Mouse (Mus musculus): ENCODE data around the gene 4930579F01Rik. TPM values are rescaled to one million over a fixed set of nuclear protein-coding genes. Genes with fewer than 3 reads are reported as not detected.

4930579F01Rik gene
- polyA plus RNA-seq, 1 experiment: not detected

DNA sequence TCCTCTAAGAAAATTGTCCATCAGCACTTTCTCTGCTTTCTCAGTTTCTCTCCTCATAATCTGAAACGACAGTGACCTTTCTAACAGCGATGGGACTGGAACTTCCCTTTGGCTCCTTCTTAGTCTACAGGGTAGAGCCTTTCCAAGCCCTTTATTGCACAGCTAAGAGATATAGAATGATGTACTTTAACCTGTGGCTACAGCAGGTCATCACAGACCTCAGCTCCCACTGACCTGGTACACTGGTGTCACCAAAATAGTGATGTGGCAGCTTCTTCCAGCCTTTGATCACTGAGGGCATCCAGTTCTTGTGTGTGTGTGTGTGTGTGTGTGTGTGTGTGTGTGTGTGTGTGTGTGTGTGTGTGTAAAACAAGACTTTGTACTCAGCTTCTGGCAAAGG is 72.2 kb downstream of the 4930579F01Rik start:
- no peak for DNase-seq
- H3K27ac ChIP-seq (ENCODE audit: control insufficient read depth, insufficient read depth, low read length): no peak overlapping the region
- WGBS: 91% methylated on average over 2 of the region's 2 CpGs
- no peaks in the 10 kb centered on the region for H3K27me3 ChIP-seq (ENCODE audit: control insufficient read depth, insufficient read depth, low read length)
- H3K4me3 ChIP-seq (ENCODE audit: control insufficient read depth, insufficient read depth, low read length): no peak overlapping the region
- no peaks in the 10 kb centered on the region for H3K36me3 ChIP-seq (ENCODE audit: control insufficient read depth, insufficient read depth, low read length)
- H3K4me1 ChIP-seq (replicated peaks; ENCODE audit: control insufficient read depth, insufficient read depth, low read length): no peaks in the 10 kb centered on the region; the same call in 1 of the 2 replicates
- TF ChIP-seq CTCF (IDR thresholded peaks at IDR 0.05; ENCODE audit: borderline replicate concordance, control insufficient read depth, extremely low read depth, insufficient read depth, low read length, poor library complexity) (no peak), POLR2A (IDR thresholded peaks at IDR 0.05; ENCODE audit: control insufficient read depth, extremely low read depth, insufficient read depth, low read length, poor library complexity) (no peak)

DNA sequence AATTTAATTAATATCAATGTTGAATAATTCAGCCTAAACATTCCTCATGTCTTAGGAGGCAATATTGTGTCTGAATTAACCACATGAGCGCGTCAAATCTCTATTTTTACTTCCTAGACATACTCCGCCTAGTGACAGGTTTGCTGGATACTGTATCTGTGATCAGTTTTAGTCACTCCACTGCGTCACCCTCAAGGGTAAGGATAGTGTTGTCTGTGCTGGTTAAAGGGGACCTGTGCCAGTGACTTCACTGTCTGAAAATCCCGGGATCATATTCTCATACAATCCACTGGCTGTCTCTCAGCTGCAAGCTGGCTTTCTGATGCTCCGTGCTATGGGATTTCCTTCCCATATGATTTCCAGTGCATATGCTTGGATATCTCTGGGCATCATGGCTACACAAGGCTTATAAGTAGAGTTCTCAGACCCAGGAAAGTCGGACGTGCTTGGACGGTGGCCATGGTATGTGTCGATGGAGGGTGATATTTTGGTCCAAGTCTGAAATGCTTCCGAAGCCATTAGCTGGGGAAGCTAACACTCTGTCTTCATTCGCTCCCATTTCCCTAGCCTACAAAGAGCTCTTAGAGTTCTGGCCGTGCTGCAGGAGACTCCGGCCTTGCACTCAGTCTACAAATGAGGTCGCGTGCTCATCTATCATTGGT is 74.0 kb downstream of the 4930579F01Rik start:
- Histone ChIP-seq H3K4me3 (ENCODE audit: control insufficient read depth, insufficient read depth, low read length) (no peak overlapping the region), H3K27me3 (ENCODE audit: control insufficient read depth, insufficient read depth, low read length) (no peaks in the 10 kb centered on the region), H3K36me3 (ENCODE audit: control insufficient read depth, insufficient read depth, low read length) (no peaks in the 10 kb centered on the region), H3K4me1 (replicated peaks; ENCODE audit: control insufficient read depth, insufficient read depth, low read length) (no peaks in the 10 kb centered on the region; the same call in 1 of the 2 replicates), H3K27ac (ENCODE audit: control insufficient read depth, insufficient read depth, low read length) (no peak overlapping the region)
- no peak for DNase-seq
- WGBS: 95% methylated on average over 16 of the region's 16 CpGs
- TF ChIP-seq CTCF (IDR thresholded peaks at IDR 0.05; ENCODE audit: borderline replicate concordance, control insufficient read depth, extremely low read depth, insufficient read depth, low read length, poor library complexity) (no peak), POLR2A (IDR thresholded peaks at IDR 0.05; ENCODE audit: control insufficient read depth, extremely low read depth, insufficient read depth, low read length, poor library complexity) (no peak)

DNA sequence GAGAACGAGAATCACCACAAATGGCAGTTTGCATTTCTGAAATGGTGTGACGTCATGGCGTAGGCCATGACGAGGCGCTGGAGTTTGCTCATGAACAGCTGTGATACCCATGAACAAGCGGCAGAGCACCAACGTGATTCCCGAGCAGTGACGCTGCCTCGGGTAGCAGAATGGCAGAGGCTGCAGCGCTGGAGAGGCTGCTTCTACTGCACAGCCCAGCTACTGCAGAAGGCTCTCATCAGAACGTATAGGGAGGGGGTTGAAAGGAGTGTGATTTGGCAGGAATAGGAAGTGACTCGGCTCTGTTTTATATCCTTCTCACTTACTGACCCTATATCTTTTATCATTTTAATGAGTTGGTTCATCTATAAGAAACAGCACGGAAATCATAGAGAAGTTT is 74.8 kb downstream of the 4930579F01Rik start:
- DNase-seq: no peak
- H3K27ac ChIP-seq (ENCODE audit: control insufficient read depth, insufficient read depth, low read length): no peak overlapping the region

DNA sequence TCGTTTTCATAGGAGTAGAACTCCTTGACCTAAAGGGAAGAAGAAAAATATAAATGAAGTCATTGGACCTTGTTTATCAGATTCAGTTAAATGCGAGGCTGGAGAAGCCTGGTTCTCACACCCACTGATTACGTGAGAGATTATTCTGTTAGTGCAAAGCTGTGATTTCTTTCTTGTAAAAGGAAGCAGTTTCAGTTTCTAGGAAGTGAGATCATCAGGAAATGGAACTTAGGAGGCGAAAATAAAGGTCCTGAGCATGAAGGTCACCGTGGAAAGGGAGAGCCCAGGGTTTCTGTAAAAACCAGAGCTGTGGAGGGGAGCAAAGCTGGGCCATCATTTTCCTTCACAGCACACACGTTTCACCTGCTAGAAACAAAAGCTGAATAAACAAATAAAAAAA is 75.2 kb downstream of the 4930579F01Rik start:
- DNase-seq: no peak

More for the DNA sequence above, 74.8 kb downstream of the 4930579F01Rik start:
- Histone ChIP-seq H3K27me3 (ENCODE audit: control insufficient read depth, insufficient read depth, low read length) (no peaks in the 10 kb centered on the region), H3K4me3 (ENCODE audit: control insufficient read depth, insufficient read depth, low read length) (no peak overlapping the region), H3K4me1 (replicated peaks; ENCODE audit: control insufficient read depth, insufficient read depth, low read length) (no peaks in the 10 kb centered on the region; the same call in 1 of the 2 replicates), H3K36me3 (ENCODE audit: control insufficient read depth, insufficient read depth, low read length) (no peaks in the 10 kb centered on the region)
- TF ChIP-seq CTCF (IDR thresholded peaks at IDR 0.05; ENCODE audit: borderline replicate concordance, control insufficient read depth, extremely low read depth, insufficient read depth, low read length, poor library complexity): no peak
- TF ChIP-seq POLR2A (IDR thresholded peaks at IDR 0.05; ENCODE audit: control insufficient read depth, extremely low read depth, insufficient read depth, low read length, poor library complexity): no peak
- 58% methylated on average over 14 of the region's 14 CpGs for WGBS

DNA sequence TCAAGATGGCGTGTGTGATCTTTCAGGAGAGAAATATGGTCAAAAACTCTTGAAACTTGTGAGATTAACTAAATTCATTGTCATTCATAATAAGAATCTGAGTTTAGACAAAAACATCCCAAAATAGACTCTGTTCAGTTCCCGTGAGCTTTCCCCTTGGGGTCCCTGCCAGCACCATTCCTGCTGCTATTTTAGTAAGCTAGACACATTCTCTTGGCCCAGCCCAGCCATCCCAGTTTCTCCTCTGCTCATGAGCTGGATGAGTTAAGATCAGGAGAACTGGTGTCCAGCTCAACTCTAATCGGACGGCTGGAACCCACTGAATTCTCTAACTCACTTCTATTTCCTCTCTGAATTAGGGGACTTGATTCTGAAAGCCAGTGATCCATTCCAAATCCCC is 76.8 kb downstream of the 4930579F01Rik start:
- H3K4me3 ChIP-seq (ENCODE audit: control insufficient read depth, insufficient read depth, low read length): no peak overlapping the region
- H3K27ac ChIP-seq (ENCODE audit: control insufficient read depth, insufficient read depth, low read length): no peak overlapping the region
- 99% methylated on average over 4 of the region's 4 CpGs for WGBS
- no peaks in the 10 kb centered on the region for H3K27me3 ChIP-seq (ENCODE audit: control insufficient read depth, insufficient read depth, low read length)
- H3K4me1 ChIP-seq (replicated peaks; ENCODE audit: control insufficient read depth, insufficient read depth, low read length): no peaks in the 10 kb centered on the region; the same call in 1 of the 2 replicates
- no peaks in the 10 kb centered on the region for H3K36me3 ChIP-seq (ENCODE audit: control insufficient read depth, insufficient read depth, low read length)
- TF ChIP-seq POLR2A (IDR thresholded peaks at IDR 0.05; ENCODE audit: control insufficient read depth, extremely low read depth, insufficient read depth, low read length, poor library complexity) (no peak), CTCF (IDR thresholded peaks at IDR 0.05; ENCODE audit: borderline replicate concordance, control insufficient read depth, extremely low read depth, insufficient read depth, low read length, poor library complexity) (no peak)
- no peak for DNase-seq

More for the DNA sequence above, 75.2 kb downstream of the 4930579F01Rik start:
- H3K27ac ChIP-seq (ENCODE audit: control insufficient read depth, insufficient read depth, low read length): no peak overlapping the region
- no peaks in the 10 kb centered on the region; the same call in 1 of the 2 replicates for H3K4me1 ChIP-seq (replicated peaks; ENCODE audit: control insufficient read depth, insufficient read depth, low read length)
- H3K4me3 ChIP-seq (ENCODE audit: control insufficient read depth, insufficient read depth, low read length): no peak overlapping the region
- TF ChIP-seq CTCF (IDR thresholded peaks at IDR 0.05; ENCODE audit: borderline replicate concordance, control insufficient read depth, extremely low read depth, insufficient read depth, low read length, poor library complexity): no peak
- no peak for TF ChIP-seq POLR2A (IDR thresholded peaks at IDR 0.05; ENCODE audit: control insufficient read depth, extremely low read depth, insufficient read depth, low read length, poor library complexity)
- WGBS: 73% methylated on average over 6 of the region's 6 CpGs
- no peaks in the 10 kb centered on the region for H3K36me3 ChIP-seq (ENCODE audit: control insufficient read depth, insufficient read depth, low read length)
- no peaks in the 10 kb centered on the region for H3K27me3 ChIP-seq (ENCODE audit: control insufficient read depth, insufficient read depth, low read length)

DNA sequence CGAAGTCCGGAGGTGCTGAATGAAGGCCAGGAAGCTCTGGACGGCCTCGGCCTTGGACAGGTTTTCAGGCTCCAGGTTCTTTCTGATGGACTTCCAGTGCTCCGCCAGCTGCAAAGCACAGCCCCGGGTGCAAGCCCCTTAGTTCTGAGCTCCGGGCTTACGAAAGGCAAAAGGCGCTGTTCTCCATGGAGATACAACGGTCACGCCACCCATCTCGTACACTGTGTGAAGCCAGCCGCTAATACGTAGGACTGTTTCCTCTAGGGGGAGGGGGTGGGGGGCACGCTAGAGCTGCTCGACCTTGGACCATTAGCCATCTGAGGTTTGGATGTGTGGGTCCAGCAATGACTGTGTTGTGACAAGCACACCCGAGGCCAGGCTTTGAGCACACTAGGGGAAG is 79.5 kb downstream of the 4930579F01Rik start:
- TF ChIP-seq CTCF (IDR thresholded peaks at IDR 0.05; ENCODE audit: borderline replicate concordance, control insufficient read depth, extremely low read depth, insufficient read depth, low read length, poor library complexity): no peak
- TF ChIP-seq POLR2A (IDR thresholded peaks at IDR 0.05; ENCODE audit: control insufficient read depth, extremely low read depth, insufficient read depth, low read length, poor library complexity): no peak
- WGBS: 94% methylated on average over 17 of the region's 17 CpGs
- no peak overlapping the region for H3K4me3 ChIP-seq (ENCODE audit: control insufficient read depth, insufficient read depth, low read length)
- H3K4me1 ChIP-seq (replicated peaks; ENCODE audit: control insufficient read depth, insufficient read depth, low read length): no peaks in the 10 kb centered on the region; the same call in 1 of the 2 replicates
- no peaks in the 10 kb centered on the region for H3K27me3 ChIP-seq (ENCODE audit: control insufficient read depth, insufficient read depth, low read length)
- no peak for DNase-seq
- H3K36me3 ChIP-seq (ENCODE audit: control insufficient read depth, insufficient read depth, low read length): no peaks in the 10 kb centered on the region
- H3K27ac ChIP-seq (ENCODE audit: control insufficient read depth, insufficient read depth, low read length): no peak overlapping the region

Other genes with a start within 250 kb of the 4930579F01Rik start
- 13.9 and 16.0 TPM in 2 replicates for gene Dapp1, start 212.3 kb downstream of the 4930579F01Rik start, polyA plus RNA-seq (2012; rRNA removed)
- gene 1110002E22Rik, start 128.8 kb downstream of the 4930579F01Rik start, polyA plus RNA-seq (2012; rRNA removed): 0.28 and 0.74 TPM in 2 replicates
- not detected in 2 replicates for gene Gm5105, start 126.4 kb downstream of the 4930579F01Rik start, polyA plus RNA-seq (2012; rRNA removed)
- 2.1 and 2.2 TPM in 2 replicates for gene Trmt10a, start 50.4 kb downstream of the 4930579F01Rik start, polyA plus RNA-seq (2012; rRNA removed)
- gene Mttp, start 48.9 kb downstream of the 4930579F01Rik start, polyA plus RNA-seq (2012; rRNA removed): 1.4 and 1.6 TPM in 2 replicates
- gene Adh7, start 23.9 kb upstream of the 4930579F01Rik start, polyA plus RNA-seq (2012; rRNA removed): 0.03 and 0.16 TPM in 2 replicates
- gene Adh1, start 67.2 kb upstream of the 4930579F01Rik start, polyA plus RNA-seq (2012; rRNA removed): 10.4 and 13.1 TPM in 2 replicates
- gene Adh6a, start 119.5 kb upstream of the 4930579F01Rik start, polyA plus RNA-seq (2012; rRNA removed): 0.11 and 0.13 TPM in 2 replicates
- 0.05 and 0.14 TPM in 2 replicates for gene Adh6b, start 147.9 kb upstream of the 4930579F01Rik start, polyA plus RNA-seq (2012; rRNA removed)
- gene Adh4, start 221.6 kb upstream of the 4930579F01Rik start, polyA plus RNA-seq (2012; rRNA removed): not detected in 2 replicates
- 37.5 TPM in 2 replicates for gene Adh5, start 249.3 kb upstream of the 4930579F01Rik start, polyA plus RNA-seq (2012; rRNA removed)

All from thymus, adult 2 months (tissue).